Mouse (Mus musculus) cerebellum, adult 9-10 months (tissue): ENCODE results near the gene Prkn.
A peak's percentile ranks its signal among the peaks of the same experiment; 100 is the strongest.

Experiments
- DNase-seq: peaks from one replicate; pipeline ENCODE4 v3.0.0; 2022

The Prkn gene

GRCm38 (mm10) chr17:12000285-12000684, 1160.1 kb downstream of the Prkn start:
- no peak for DNase-seq

- no peak for DNase-seq
These were observed 1181.1 kb downstream of the Prkn start for GRCm38 (mm10) chr17:12021326-12021725.

GRCm38 (mm10) chr17:12029362-12029761, 1189.2 kb downstream of the Prkn start:
- DNase-seq: no peak

GRCm38 (mm10) chr17:12029921-12030461, 1189.8 kb downstream of the Prkn start:
- no peak for DNase-seq

- no peak for DNase-seq
These were observed 1190.5 kb downstream of the Prkn start for GRCm38 (mm10) chr17:12030556-12031160.

- DNase-seq: peak; percentile 67
These were observed 1191.2 kb downstream of the Prkn start for GRCm38 (mm10) chr17:12031203-12031942.

- no peak for DNase-seq
These were observed 1192.0 kb downstream of the Prkn start for GRCm38 (mm10) chr17:12032014-12032791.

- DNase-seq: no peak
These were observed 1195.2 kb downstream of the Prkn start for GRCm38 (mm10) chr17:12035386-12035785.

GRCm38 (mm10) chr17:12036205-12036604, 1196.0 kb downstream of the Prkn start:
- DNase-seq: peak; percentile 77

- DNase-seq: no peak
These were observed 1196.9 kb downstream of the Prkn start for GRCm38 (mm10) chr17:12037065-12037464.

GRCm38 (mm10) chr17:12037574-12037973, 1197.4 kb downstream of the Prkn start:
- DNase-seq: no peak

GRCm38 (mm10) chr17:12038499-12038898, 1198.3 kb downstream of the Prkn start:
- no peak for DNase-seq

- peak; percentile 80 for DNase-seq
These were observed 1199.0 kb downstream of the Prkn start for GRCm38 (mm10) chr17:12039188-12039587.

- DNase-seq: no peak
These were observed 1199.7 kb downstream of the Prkn start for GRCm38 (mm10) chr17:12039922-12040321.

GRCm38 (mm10) chr17:12040546-12040945, 1200.4 kb downstream of the Prkn start:
- no peak for DNase-seq

- DNase-seq: no peak
These were observed 1201.0 kb downstream of the Prkn start for GRCm38 (mm10) chr17:12041091-12041655.

- no peak for DNase-seq
These were observed 1202.5 kb downstream of the Prkn start for GRCm38 (mm10) chr17:12042561-12043256.

- DNase-seq: no peak
These were observed 1204.0 kb downstream of the Prkn start for GRCm38 (mm10) chr17:12044222-12044621.

GRCm38 (mm10) chr17:12045861-12046273, 1205.7 kb downstream of the Prkn start:
- DNase-seq: peak; percentile 68

- no peak for DNase-seq
These were observed 1206.8 kb downstream of the Prkn start for GRCm38 (mm10) chr17:12047032-12047431.

- no peak for DNase-seq
These were observed 1207.3 kb downstream of the Prkn start for GRCm38 (mm10) chr17:12047523-12047922.

GRCm38 (mm10) chr17:12048695-12049490, 1208.7 kb downstream of the Prkn start:
- no peak for DNase-seq
